Mouse (Mus musculus) regulatory T cell (primary cell): Measurements from ENCODE around the gene Angptl6.
"Not testable (repeated sequence)": the region's sequence is repeated elsewhere in the genome, so short reads cannot be mapped to it uniquely, and the experiment has no call there.

Experiments used
- in situ Hi-C: fragments of 300-600 bp; cut with MboI, MseI; formaldehyde crosslinking; loops from one replicate; pipeline ENCODE4 v1.15.1; 2025; ENCODE audit warnings: high pct_unique_total_duplicates

Gene Angptl6

DNA sequence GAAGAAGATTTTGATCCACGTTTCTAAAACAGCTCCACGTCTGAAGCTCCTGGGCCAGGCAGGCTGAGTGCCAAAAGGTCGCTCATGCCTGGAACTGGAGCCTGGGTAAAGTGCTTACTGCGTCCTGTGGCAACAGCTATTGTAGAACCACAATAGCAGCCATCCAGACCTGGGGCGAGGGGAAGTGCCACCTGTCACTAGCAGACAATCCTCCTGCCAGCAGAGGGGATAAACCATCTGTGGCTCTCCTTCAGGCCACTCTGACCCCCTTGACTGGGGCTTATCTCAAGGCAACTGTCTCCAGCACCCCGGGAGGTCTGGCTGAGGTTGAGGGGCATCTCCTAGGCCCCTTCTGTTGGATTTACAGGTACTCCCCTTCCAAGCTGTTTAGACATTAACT, 40.6 kb downstream of the Angptl6 start:
- in situ Hi-C loops: no loop called here

DNA sequence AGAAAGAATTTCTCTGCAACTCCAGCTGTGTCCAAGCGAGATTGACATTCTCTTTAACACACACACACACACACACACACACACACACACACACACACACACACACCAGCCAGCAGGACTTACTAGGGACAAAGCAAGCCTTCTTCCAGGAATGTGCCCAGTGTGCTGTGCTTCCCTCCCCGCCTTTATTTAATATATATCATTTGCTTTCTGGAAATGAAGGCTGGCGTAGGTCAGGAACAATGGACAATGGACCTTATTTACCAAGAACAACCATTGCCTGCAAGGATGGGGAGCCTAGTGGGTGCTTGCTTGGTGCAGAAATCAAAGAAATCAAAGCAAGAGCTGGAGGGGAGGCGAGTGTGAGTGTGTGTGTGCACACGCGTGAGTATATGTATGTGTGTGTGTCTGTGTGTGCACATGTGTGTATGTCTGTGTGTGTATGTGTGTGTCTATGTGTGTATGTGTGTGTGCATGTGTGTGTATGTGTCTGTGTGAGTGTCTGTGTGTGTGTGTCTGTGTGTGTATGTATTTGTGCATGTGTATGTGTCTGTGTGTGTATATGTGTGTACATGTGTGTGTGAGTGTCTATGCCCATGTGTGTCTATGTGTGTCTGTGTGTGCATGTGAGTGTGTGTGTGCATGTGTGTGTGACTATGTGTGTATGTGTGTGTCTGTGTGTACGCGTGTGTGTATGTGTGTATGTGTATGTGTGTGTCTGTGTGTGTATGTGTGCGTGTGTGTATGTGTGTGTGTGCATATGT, 42.2 kb downstream of the Angptl6 start:
- in situ Hi-C loops: no loop called here

DNA sequence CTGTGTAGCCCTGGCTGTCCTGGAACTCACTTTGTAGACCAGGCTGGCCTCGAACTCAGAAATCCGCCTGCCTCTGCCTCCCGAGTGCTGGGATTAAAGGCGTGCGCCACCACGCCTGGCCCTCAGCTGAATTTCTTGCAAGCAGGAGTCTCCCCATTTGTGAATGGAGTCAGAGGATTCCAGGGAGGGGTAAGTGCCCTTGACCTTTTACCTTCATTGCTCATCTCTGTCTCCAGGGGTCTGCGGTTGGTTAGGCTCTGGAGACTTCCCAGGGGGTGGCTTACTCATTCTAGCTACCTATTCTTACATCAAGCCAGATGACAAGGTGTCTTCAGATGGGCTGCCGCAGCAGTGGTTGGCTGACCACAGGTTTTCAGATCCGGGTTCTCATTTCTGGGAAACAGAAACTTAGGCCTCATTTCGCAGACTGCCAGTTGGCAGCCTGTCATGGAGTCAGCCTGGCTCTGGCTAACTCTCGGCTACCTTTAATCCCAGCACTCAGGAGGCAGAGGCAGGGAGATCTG, 44.0 kb downstream of the Angptl6 start:
- in situ Hi-C loops: not testable (repeated sequence)

DNA sequence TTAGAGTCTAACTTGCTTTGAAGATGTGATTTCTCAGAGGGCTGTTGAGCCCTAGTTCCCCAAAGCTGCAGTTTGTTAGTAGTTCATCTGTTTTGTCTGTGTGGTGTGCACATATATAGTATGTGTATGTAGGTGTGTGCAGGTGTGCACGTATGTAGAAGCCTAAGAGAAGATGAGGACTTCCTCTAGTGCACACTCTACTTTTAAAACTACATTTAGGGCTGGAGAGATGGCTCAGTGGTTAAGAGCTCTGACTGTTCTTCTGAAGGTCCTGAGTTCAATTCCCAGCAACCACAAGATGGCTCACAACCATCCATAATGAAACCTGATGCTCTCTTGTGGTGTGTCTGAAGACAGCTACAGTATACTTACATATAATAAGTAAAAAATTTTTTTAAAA, 44.6 kb downstream of the Angptl6 start:
- in situ Hi-C loops: no loop called here

DNA sequence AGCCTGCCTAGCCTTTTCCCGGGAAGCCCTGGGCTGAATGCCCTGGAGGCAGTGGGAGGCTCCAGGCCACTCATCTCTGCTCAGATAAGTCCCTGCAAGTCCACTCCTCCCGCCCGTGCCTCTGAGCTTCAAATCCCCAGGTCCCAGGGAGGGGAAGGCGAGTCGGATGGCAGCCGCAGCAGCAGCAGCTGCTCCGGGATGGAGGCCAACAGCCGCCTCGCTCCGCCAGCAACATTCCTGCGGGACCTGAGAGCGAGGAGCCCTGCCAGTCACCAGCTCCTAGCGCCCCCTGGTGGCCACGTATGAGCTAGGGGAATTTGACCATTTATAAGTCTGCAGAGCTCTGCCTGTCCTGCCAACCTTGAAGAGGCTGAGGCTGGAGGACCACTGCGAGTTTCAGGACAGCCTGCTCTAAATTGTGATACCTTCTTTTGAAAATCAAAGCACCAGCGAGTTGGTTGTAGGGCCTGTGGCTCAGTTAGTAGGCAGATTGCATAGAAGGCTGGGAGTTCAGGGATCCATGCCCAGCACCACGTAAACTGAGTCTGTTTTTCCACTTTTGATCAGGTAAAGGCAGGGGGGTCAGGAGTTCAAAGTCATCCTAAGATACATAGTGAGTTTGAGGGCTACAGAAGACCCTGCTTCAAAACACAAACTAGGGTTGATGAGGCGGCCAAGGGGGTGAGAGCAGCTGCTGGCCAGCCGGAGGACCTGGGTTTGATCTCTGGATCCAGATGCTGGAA, 48.5 kb downstream of the Angptl6 start:
- in situ Hi-C loops: no loop called here

DNA sequence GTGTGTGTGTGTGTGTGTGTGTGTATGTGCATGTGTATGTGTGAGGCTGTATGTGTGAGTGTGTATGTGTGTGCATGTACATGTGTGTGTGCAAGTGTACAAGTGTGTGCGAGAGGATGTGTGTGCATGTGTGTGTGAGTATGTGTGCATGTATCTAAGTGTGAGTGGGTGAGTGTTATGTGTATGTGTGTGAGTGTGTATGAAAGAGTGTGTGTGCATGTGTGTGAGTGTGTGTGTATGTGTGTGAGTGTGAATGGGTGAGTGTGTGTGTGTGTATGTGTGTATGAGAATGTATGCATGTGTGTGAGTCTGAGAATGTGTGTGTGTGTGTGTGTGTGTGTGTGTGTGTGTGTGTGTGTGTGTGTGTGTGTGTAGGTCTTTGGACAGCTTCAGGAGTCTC, 51.4 kb downstream of the Angptl6 start:
- in situ Hi-C loops: no loop called here

DNA sequence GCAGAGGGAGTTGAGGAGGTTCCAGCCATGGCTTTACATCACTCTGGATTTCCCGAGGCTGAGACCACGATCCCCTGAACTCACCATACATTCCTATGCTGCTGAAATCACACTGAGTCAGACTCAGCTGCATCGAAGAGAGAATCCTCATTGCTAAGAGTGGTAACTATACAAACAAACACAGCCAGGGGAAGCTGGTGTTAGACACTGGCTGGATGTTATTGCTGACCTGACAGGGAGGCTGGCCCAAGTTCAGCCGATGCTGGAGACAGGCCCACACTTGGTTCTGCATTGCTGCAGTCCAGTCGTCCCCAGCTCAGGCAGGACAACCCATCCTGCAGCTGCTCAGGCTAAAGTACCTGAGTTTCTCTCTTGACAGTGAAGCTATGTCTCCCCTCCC, 53.7 kb downstream of the Angptl6 start:
- in situ Hi-C loops: no loop called here
